Mouse (Mus musculus): Measurements from ENCODE around the gene Klhdc4. TPM values are rescaled to one million over a fixed set of nuclear protein-coding genes. Genes with fewer than 3 reads are reported as not detected.

Gene Klhdc4
- polyA plus RNA-seq, 1 experiment, result 29.9 TPM

- WGBS, result 93% methylated on average over 11 of the region's 11 CpGs
- peaks cover 10% of the 10 kb centered on the region for H3K36me3 ChIP-seq (ENCODE audit: control insufficient read depth, insufficient read depth, low read length)
- TF ChIP-seq CTCF (IDR thresholded peaks at IDR 0.05; ENCODE audit: borderline replicate concordance, control insufficient read depth, extremely low read depth, insufficient read depth, low read length, poor library complexity), result no peak
- TF ChIP-seq POLR2A (IDR thresholded peaks at IDR 0.05; ENCODE audit: control insufficient read depth, extremely low read depth, insufficient read depth, low read length, poor library complexity), result no peak
Measured at GRCm38 (mm10) chr8:121808032-121808431, 21.3 kb downstream of the Klhdc4 start.

GRCm38 (mm10) chr8:121806126-121806525, 23.2 kb downstream of the Klhdc4 start:
- no peak overlapping the region for H3K27ac ChIP-seq (ENCODE audit: control insufficient read depth, insufficient read depth, low read length)
- 95% methylated on average over 13 of the region's 13 CpGs for WGBS
- TF ChIP-seq POLR2A (IDR thresholded peaks at IDR 0.05; ENCODE audit: control insufficient read depth, extremely low read depth, insufficient read depth, low read length, poor library complexity) (no peak), CTCF (IDR thresholded peaks at IDR 0.05; ENCODE audit: borderline replicate concordance, control insufficient read depth, extremely low read depth, insufficient read depth, low read length, poor library complexity) (no peak)

More at GRCm38 (mm10) chr8:121808032-121808431, 21.3 kb downstream of the Klhdc4 start:
- no peaks in the 10 kb centered on the region for H3K4me1 ChIP-seq (replicated peaks; ENCODE audit: control insufficient read depth, insufficient read depth, low read length)
- no peak overlapping the region for H3K27ac ChIP-seq (ENCODE audit: control insufficient read depth, insufficient read depth, low read length)
- H3K27me3 ChIP-seq (ENCODE audit: control insufficient read depth, insufficient read depth, low read length), result no peaks in the 10 kb centered on the region
- no peak for DNase-seq
- no peak overlapping the region for H3K4me3 ChIP-seq (ENCODE audit: control insufficient read depth, insufficient read depth, low read length)

GRCm38 (mm10) chr8:121804829-121805228, 24.5 kb downstream of the Klhdc4 start:
- Histone ChIP-seq H3K27me3 (ENCODE audit: control insufficient read depth, insufficient read depth, low read length) (no peaks in the 10 kb centered on the region), H3K4me1 (replicated peaks; ENCODE audit: control insufficient read depth, insufficient read depth, low read length) (no peaks in the 10 kb centered on the region), H3K4me3 (ENCODE audit: control insufficient read depth, insufficient read depth, low read length) (no peak overlapping the region), H3K36me3 (ENCODE audit: control insufficient read depth, insufficient read depth, low read length) (peaks cover 10% of the 10 kb centered on the region), H3K27ac (ENCODE audit: control insufficient read depth, insufficient read depth, low read length) (no peak overlapping the region)
- TF ChIP-seq POLR2A (IDR thresholded peaks at IDR 0.05; ENCODE audit: control insufficient read depth, extremely low read depth, insufficient read depth, low read length, poor library complexity), result no peak
- no peak for TF ChIP-seq CTCF (IDR thresholded peaks at IDR 0.05; ENCODE audit: borderline replicate concordance, control insufficient read depth, extremely low read depth, insufficient read depth, low read length, poor library complexity)
- WGBS, result 98% methylated on average over 5 of the region's 5 CpGs
- no peak for DNase-seq

More at GRCm38 (mm10) chr8:121806126-121806525, 23.2 kb downstream of the Klhdc4 start:
- Histone ChIP-seq H3K27me3 (ENCODE audit: control insufficient read depth, insufficient read depth, low read length) (no peaks in the 10 kb centered on the region), H3K4me1 (replicated peaks; ENCODE audit: control insufficient read depth, insufficient read depth, low read length) (no peaks in the 10 kb centered on the region), H3K4me3 (ENCODE audit: control insufficient read depth, insufficient read depth, low read length) (no peak overlapping the region), H3K36me3 (ENCODE audit: control insufficient read depth, insufficient read depth, low read length) (peaks cover 10% of the 10 kb centered on the region)
- DNase-seq, result no peak

GRCm38 (mm10) chr8:121798401-121798800, 31.0 kb downstream of the Klhdc4 start:
- Histone ChIP-seq H3K36me3 (ENCODE audit: control insufficient read depth, insufficient read depth, low read length) (peaks cover 3% of the 10 kb centered on the region; the same call in 1 of the 2 replicates), H3K4me1 (replicated peaks; ENCODE audit: control insufficient read depth, insufficient read depth, low read length) (no peaks in the 10 kb centered on the region), H3K27ac (ENCODE audit: control insufficient read depth, insufficient read depth, low read length) (no peak overlapping the region), H3K27me3 (ENCODE audit: control insufficient read depth, insufficient read depth, low read length) (no peaks in the 10 kb centered on the region), H3K4me3 (ENCODE audit: control insufficient read depth, insufficient read depth, low read length) (no peak overlapping the region)
- 94% methylated on average over 6 of the region's 6 CpGs for WGBS
- DNase-seq, result no peak
- TF ChIP-seq POLR2A (IDR thresholded peaks at IDR 0.05; ENCODE audit: control insufficient read depth, extremely low read depth, insufficient read depth, low read length, poor library complexity), result no peak
- no peak for TF ChIP-seq CTCF (IDR thresholded peaks at IDR 0.05; ENCODE audit: borderline replicate concordance, control insufficient read depth, extremely low read depth, insufficient read depth, low read length, poor library complexity)

- WGBS, result 93% methylated on average over 11 of the region's 11 CpGs
- H3K27ac ChIP-seq (ENCODE audit: control insufficient read depth, insufficient read depth, low read length), result no peak overlapping the region
- no peak overlapping the region for H3K4me3 ChIP-seq (ENCODE audit: control insufficient read depth, insufficient read depth, low read length)
- H3K4me1 ChIP-seq (replicated peaks; ENCODE audit: control insufficient read depth, insufficient read depth, low read length), result peaks cover 12% of the 10 kb centered on the region; the same call in 1 of the 2 replicates
- no peak for TF ChIP-seq CTCF (IDR thresholded peaks at IDR 0.05; ENCODE audit: borderline replicate concordance, control insufficient read depth, extremely low read depth, insufficient read depth, low read length, poor library complexity)
- no peak for TF ChIP-seq POLR2A (IDR thresholded peaks at IDR 0.05; ENCODE audit: control insufficient read depth, extremely low read depth, insufficient read depth, low read length, poor library complexity)
- no peaks in the 10 kb centered on the region for H3K27me3 ChIP-seq (ENCODE audit: control insufficient read depth, insufficient read depth, low read length)
- no peak for DNase-seq
- H3K36me3 ChIP-seq (ENCODE audit: control insufficient read depth, insufficient read depth, low read length), result no peaks in the 10 kb centered on the region
Measured at GRCm38 (mm10) chr8:121796406-121796805, 33.0 kb downstream of the Klhdc4 start.

GRCm38 (mm10) chr8:121795461-121795860, 33.9 kb downstream of the Klhdc4 start:
- Histone ChIP-seq H3K27ac (ENCODE audit: control insufficient read depth, insufficient read depth, low read length) (no peak overlapping the region), H3K4me3 (ENCODE audit: control insufficient read depth, insufficient read depth, low read length) (no peak overlapping the region), H3K4me1 (replicated peaks; ENCODE audit: control insufficient read depth, insufficient read depth, low read length) (peaks cover 12% of the 10 kb centered on the region; the same call in 1 of the 2 replicates), H3K36me3 (ENCODE audit: control insufficient read depth, insufficient read depth, low read length) (no peaks in the 10 kb centered on the region), H3K27me3 (ENCODE audit: control insufficient read depth, insufficient read depth, low read length) (no peaks in the 10 kb centered on the region)
- no peak for DNase-seq
- WGBS, result 94% methylated on average over 8 of the region's 8 CpGs
- TF ChIP-seq POLR2A (IDR thresholded peaks at IDR 0.05; ENCODE audit: control insufficient read depth, extremely low read depth, insufficient read depth, low read length, poor library complexity) (no peak), CTCF (IDR thresholded peaks at IDR 0.05; ENCODE audit: borderline replicate concordance, control insufficient read depth, extremely low read depth, insufficient read depth, low read length, poor library complexity) (no peak)

GRCm38 (mm10) chr8:121794151-121794550, 35.2 kb downstream of the Klhdc4 start:
- Histone ChIP-seq H3K36me3 (ENCODE audit: control insufficient read depth, insufficient read depth, low read length) (no peaks in the 10 kb centered on the region), H3K4me3 (ENCODE audit: control insufficient read depth, insufficient read depth, low read length) (no peak overlapping the region), H3K27ac (ENCODE audit: control insufficient read depth, insufficient read depth, low read length) (no peak overlapping the region), H3K4me1 (replicated peaks; ENCODE audit: control insufficient read depth, insufficient read depth, low read length) (peaks cover 12% of the 10 kb centered on the region; the same call in 1 of the 2 replicates), H3K27me3 (ENCODE audit: control insufficient read depth, insufficient read depth, low read length) (no peaks in the 10 kb centered on the region)
- TF ChIP-seq CTCF (IDR thresholded peaks at IDR 0.05; ENCODE audit: borderline replicate concordance, control insufficient read depth, extremely low read depth, insufficient read depth, low read length, poor library complexity) (no peak), POLR2A (IDR thresholded peaks at IDR 0.05; ENCODE audit: control insufficient read depth, extremely low read depth, insufficient read depth, low read length, poor library complexity) (no peak)
- no peak for DNase-seq
- 71% methylated on average over 3 of the region's 3 CpGs for WGBS

Data from thymus, adult 2 months (tissue).